Mouse (Mus musculus): ENCODE data around the gene Faap20. TPM values are rescaled to one million over a fixed set of nuclear protein-coding genes. Genes with fewer than 3 reads are reported as not detected.
A peak's percentile ranks its signal among the peaks of the same experiment; 100 is the strongest.

Gene Faap20
- total and polyA plus RNA-seq, 3 experiments, result 18.6 to 34.4 TPM; not detected in 1

DNA sequence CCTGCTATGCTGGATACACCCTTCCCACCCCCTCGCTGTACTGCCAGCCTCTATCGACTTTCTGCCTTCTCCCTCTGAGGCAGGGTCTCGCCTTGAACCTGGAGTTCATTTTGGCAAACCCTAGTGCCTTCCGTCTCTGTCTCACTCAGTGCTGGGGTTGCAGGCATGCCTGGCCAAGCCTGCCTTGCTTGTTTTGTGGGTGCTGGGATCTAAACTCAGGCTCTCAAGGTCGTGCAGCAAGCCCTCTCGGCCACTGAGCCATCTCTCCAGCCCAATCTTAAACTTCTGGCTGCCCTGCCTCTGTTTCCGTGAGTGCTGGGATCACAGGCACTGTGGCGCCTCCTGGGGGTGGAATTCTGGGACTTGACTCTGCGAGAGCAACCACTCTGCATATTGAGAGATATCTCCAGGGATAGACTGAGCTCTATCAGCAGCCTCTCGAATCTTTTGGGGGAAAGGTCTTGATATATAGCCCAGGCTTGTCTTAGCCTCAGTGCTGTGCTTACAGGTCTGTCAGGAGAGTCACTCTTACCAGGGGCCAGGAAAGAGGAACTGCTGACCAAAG lies 45.5 kb downstream of the Faap20 start:
- Histone ChIP-seq H3K79me2 (ENCODE audit: control insufficient read depth, insufficient read depth, low read length, poor library complexity) (no peaks in the 10 kb centered on the region), H3K27ac (ENCODE audit: control insufficient read depth, low read depth, low read length) (no peak overlapping the region), H3K36me3 (ENCODE audit: control insufficient read depth in 1 of 2, insufficient read depth in 2 of 2, low read length in 2 of 2) (no peaks in the 10 kb centered on the region), H3K27me3 (ENCODE audit: control insufficient read depth in 1 of 2, insufficient read depth in 2 of 2, low read length in 2 of 2) (no peaks in the 10 kb centered on the region), H3K9me3 (replicated peaks; ENCODE audit: insufficient read depth, low read length) (no peaks in the 10 kb centered on the region), H3K4me3 (ENCODE audit: control insufficient read depth in 1 of 2, insufficient read depth in 1 of 2, low read depth in 2 of 2, low read length in 2 of 2) (no peak overlapping the region), H3K4me1 (ENCODE audit: control insufficient read depth in 1 of 2, insufficient read depth in 2 of 2, low read length in 2 of 2) (no peaks in the 10 kb centered on the region), H3K9ac (ENCODE audit: control insufficient read depth, low read depth, low read length, poor library complexity, severe bottlenecking) (no peak overlapping the region)
- TF ChIP-seq CTCF (IDR thresholded peaks at IDR 0.05 in 2 of 3, conservative IDR thresholded peaks at IDR 0.05 in 1 of 3; ENCODE audit: control insufficient read depth in 1 of 3, insufficient read depth in 1 of 3, low read depth in 2 of 3, low read length in 3 of 3, poor library complexity in 1 of 3, severe bottlenecking in 1 of 3) (0 out of 6 replicates have a peak, but pooled peaks of 1 of the 3 experiments have one; percentile 15), NRF1 (IDR thresholded peaks at IDR 0.05; ENCODE audit: insufficient read depth, low read depth, low read length, poor library complexity, severe bottlenecking) (no peak), SMC3 (IDR thresholded peaks at IDR 0.05; ENCODE audit: low read depth, low read length) (peak; percentile 27; the same call in 1 of the 2 replicates)
- DNase-seq (ENCODE audit: low read depth, low spot score), result no peak

DNA sequence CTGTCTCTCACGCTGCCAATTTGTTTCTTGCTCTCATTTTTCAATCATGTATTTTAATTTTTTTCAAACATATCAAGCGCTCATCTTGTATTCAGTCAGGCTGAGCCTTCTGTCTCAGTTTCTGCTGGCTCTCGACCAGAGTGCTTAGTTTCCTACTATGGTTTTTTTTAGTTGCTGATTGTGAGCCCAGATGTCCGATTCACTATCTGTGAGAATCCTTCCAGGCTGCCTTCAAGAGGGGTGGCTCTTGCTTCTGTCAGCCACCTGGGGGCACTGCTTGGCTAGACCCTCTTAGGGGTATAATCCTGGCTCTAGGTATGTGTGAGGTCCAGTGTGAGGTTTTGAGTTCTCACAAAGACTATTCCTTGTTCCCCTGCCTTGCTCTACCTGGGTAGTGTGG lies 46.4 kb downstream of the Faap20 start:
- no peak for DNase-seq (ENCODE audit: low read depth, low spot score)
- no peaks in the 10 kb centered on the region for H3K9me3 ChIP-seq (replicated peaks; ENCODE audit: insufficient read depth, low read length)
- no peak overlapping the region for H3K27ac ChIP-seq (ENCODE audit: control insufficient read depth, low read depth, low read length)
- H3K9ac ChIP-seq (ENCODE audit: control insufficient read depth, low read depth, low read length, poor library complexity, severe bottlenecking), result no peak overlapping the region
- H3K79me2 ChIP-seq (ENCODE audit: control insufficient read depth, insufficient read depth, low read length, poor library complexity), result no peaks in the 10 kb centered on the region
- H3K27me3 ChIP-seq (ENCODE audit: control insufficient read depth in 1 of 2, insufficient read depth in 2 of 2, low read length in 2 of 2), result no peaks in the 10 kb centered on the region
- no peaks in the 10 kb centered on the region for H3K4me1 ChIP-seq (ENCODE audit: control insufficient read depth in 1 of 2, insufficient read depth in 2 of 2, low read length in 2 of 2)
- no peaks in the 10 kb centered on the region for H3K36me3 ChIP-seq (ENCODE audit: control insufficient read depth in 1 of 2, insufficient read depth in 2 of 2, low read length in 2 of 2)
- H3K4me3 ChIP-seq (ENCODE audit: control insufficient read depth in 1 of 2, insufficient read depth in 1 of 2, low read depth in 2 of 2, low read length in 2 of 2), result no peak overlapping the region
- peak in 2 of 3 experiments; percentile 24 to 32; a peak in 3 of 6 replicates for TF ChIP-seq CTCF (IDR thresholded peaks at IDR 0.05 in 2 of 3, conservative IDR thresholded peaks at IDR 0.05 in 1 of 3; ENCODE audit: control insufficient read depth in 1 of 3, insufficient read depth in 1 of 3, low read depth in 2 of 3, low read length in 3 of 3, poor library complexity in 1 of 3, severe bottlenecking in 1 of 3)
- TF ChIP-seq BHLHE40 (IDR thresholded peaks at IDR 0.05; ENCODE audit: borderline replicate concordance, low read depth, low read length), result no peak

DNA sequence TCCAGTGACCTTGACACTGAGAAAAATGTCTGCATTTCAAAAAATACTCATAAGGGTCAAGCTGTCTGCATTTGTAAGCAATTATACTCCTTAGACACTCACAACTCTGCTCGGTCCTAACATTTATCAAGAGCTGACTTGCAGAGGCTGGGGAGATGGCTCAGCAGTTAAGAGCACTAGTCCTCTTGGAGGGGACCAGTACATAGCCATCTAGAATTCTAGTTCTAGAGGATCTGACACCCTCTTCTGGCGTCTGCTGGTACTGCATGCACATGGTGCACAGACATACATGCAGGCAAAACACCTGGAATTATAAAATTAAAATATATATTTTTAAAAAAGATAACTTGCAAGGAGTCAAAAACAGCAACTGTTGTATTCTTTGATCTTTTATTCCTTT lies 47.5 kb downstream of the Faap20 start:
- H3K9me3 ChIP-seq (replicated peaks; ENCODE audit: insufficient read depth, low read length), result no peaks in the 10 kb centered on the region
- DNase-seq (ENCODE audit: low read depth, low spot score), result peak; percentile 57

More for the DNA sequence above, 47.5 kb downstream of the Faap20 start:
- H3K36me3 ChIP-seq (ENCODE audit: control insufficient read depth in 1 of 2, insufficient read depth in 2 of 2, low read length in 2 of 2), result no peaks in the 10 kb centered on the region
- no peak overlapping the region for H3K4me3 ChIP-seq (ENCODE audit: control insufficient read depth in 1 of 2, insufficient read depth in 1 of 2, low read depth in 2 of 2, low read length in 2 of 2)
- no peaks in the 10 kb centered on the region for H3K27me3 ChIP-seq (ENCODE audit: control insufficient read depth in 1 of 2, insufficient read depth in 2 of 2, low read length in 2 of 2)
- H3K9ac ChIP-seq (ENCODE audit: control insufficient read depth, low read depth, low read length, poor library complexity, severe bottlenecking), result no peak overlapping the region
- H3K4me1 ChIP-seq (ENCODE audit: control insufficient read depth in 1 of 2, insufficient read depth in 2 of 2, low read length in 2 of 2), result no peaks in the 10 kb centered on the region
- H3K79me2 ChIP-seq (ENCODE audit: control insufficient read depth, insufficient read depth, low read length, poor library complexity), result no peaks in the 10 kb centered on the region
- TF ChIP-seq RAD21 (IDR thresholded peaks at IDR 0.05; ENCODE audit: low read depth, low read length) (peak; percentile 56), SMC3 (IDR thresholded peaks at IDR 0.05; ENCODE audit: low read depth, low read length) (peak; percentile 47; the same call in 1 of the 2 replicates), ZC3H11A (IDR thresholded peaks at IDR 0.05; ENCODE audit: low read depth, low read length) (peak; percentile 27; the same call in 1 of the 2 replicates), ZNF384 (IDR thresholded peaks at IDR 0.05; ENCODE audit: low read depth, low read length) (no peak), MEF2A (IDR thresholded peaks at IDR 0.05; ENCODE audit: extremely low read depth, insufficient replicate concordance, low read depth, low read length, poor library complexity, severe bottlenecking) (no peak), POLR2A (IDR thresholded peaks at IDR 0.05; ENCODE audit: control insufficient read depth in 1 of 2, insufficient read depth in 1 of 2, low read depth in 1 of 2, low read length in 2 of 2, poor library complexity in 1 of 2) (no peak), JUND (IDR thresholded peaks at IDR 0.05; ENCODE audit: low read depth, low read length) (no peak), EP300 (IDR thresholded peaks at IDR 0.05; ENCODE audit: low read depth in 1 of 2, low read length in 2 of 2) (no peak), POLR2AphosphoS5 (IDR thresholded peaks at IDR 0.05; ENCODE audit: borderline replicate concordance, low read depth, low read length) (no peak), CTCF (IDR thresholded peaks at IDR 0.05 in 2 of 3, conservative IDR thresholded peaks at IDR 0.05 in 1 of 3; ENCODE audit: control insufficient read depth in 1 of 3, insufficient read depth in 1 of 3, low read depth in 2 of 3, low read length in 3 of 3, poor library complexity in 1 of 3, severe bottlenecking in 1 of 3) (peak; percentile 33 to 59 (median 54)), MAX (IDR thresholded peaks at IDR 0.05; ENCODE audit: low read length) (no peak), UBTF (IDR thresholded peaks at IDR 0.05; ENCODE audit: borderline replicate concordance, insufficient read depth, low read depth, low read length) (no peak)
- H3K27ac ChIP-seq (ENCODE audit: control insufficient read depth, low read depth, low read length), result no peak overlapping the region

Measured in MEL (cell line).